Mouse (Mus musculus) spleen, postnatal 10 days (tissue): ENCODE data around the gene Rad9a.

ENCODE experiments used
- DNase-seq, 2 experiments: peaks; one replicate each; pipeline ENCODE4 v3.0.0; 2021 to 2022; ENCODE audit warnings: low spot score in 2 of 2

Gene Rad9a

GRCm38 (mm10) chr19:4164100-4164499 is 37.4 kb downstream of the Rad9a start:
- DNase-seq = no peak

- DNase-seq = no peak
Measured at GRCm38 (mm10) chr19:4163543-4163887, 37.9 kb downstream of the Rad9a start.

DNA sequence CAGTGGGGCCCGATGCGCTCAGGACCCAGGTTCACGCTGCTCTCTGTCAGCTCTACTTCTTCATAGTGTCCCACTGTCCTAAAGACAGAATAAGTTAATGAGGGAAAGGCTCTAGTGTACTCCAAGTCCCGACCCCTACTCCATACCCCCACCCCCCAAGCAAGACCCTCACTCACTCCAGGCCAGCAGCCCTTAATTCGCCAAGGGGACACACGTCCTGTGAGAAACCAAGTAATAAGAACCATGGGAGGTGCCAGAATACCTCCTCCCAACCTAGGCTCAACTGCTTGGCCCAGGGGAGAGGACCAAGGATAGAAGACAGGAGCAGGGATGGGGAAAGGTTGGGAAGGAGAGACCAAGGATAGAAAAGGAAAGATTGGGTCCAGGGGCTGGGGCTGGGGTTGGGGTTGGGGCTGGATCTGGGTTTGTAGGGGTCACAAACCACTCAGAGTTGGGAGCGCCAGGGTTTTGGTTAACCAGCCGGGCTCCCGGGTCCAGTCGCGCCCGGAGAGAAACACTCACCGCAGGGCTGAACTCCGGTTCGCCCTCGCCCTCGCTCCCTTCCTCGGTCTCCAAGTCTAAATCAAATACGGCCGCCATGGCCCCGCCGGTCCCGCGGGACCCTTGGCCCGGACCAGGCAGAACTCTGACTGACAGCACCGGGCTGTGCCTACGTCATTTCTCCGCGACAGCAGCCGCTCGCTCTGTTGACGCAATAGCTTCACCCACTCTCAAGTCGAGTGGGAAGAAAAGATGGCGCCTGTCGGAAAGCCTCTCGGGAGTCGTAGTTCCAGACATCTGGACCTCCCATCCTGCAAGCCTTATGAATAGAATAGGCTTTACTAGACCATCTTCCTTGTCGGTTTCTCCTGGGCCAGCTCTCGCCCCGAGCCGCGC is 38.6 kb downstream of the Rad9a start, which contains the start of gene Rps6kb2:
Gene Rps6kb2 (minus strand): TSS at position 709 of the 897 bp plus-strand sequence.
- DNase-seq = peak; percentile 95 to 97

GRCm38 (mm10) chr19:4159049-4159448 is 42.4 kb downstream of the Rad9a start:
- no peak for DNase-seq

GRCm38 (mm10) chr19:4156771-4157170 is 44.7 kb downstream of the Rad9a start:
- DNase-seq = no peak

DNA sequence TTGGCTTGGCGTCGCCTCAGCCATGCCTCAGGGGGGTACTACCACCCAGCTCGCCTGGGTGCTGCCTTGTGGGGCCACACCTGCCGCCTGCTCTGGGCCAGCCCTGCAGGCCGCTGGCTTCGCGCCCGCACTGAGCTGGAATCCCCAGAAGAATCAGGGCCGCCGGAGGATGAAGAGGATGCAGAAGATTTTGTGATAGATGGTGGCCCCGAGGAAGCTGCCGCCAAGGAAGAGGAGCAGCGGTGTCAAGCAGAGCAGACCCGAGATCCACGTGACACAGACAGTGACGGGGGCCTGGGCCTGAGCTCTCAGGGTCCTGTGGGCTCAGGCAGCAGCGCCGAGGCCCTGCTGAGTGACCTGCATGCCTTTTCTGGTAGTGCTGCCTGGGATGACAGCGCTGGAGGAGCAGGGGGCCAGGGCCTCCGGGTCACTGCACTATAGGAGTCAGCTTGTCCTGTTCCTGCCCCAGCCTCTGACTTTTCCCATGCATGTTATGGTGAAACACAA is 45.3 kb downstream of the Rad9a start:
- DNase-seq = no peak

DNA sequence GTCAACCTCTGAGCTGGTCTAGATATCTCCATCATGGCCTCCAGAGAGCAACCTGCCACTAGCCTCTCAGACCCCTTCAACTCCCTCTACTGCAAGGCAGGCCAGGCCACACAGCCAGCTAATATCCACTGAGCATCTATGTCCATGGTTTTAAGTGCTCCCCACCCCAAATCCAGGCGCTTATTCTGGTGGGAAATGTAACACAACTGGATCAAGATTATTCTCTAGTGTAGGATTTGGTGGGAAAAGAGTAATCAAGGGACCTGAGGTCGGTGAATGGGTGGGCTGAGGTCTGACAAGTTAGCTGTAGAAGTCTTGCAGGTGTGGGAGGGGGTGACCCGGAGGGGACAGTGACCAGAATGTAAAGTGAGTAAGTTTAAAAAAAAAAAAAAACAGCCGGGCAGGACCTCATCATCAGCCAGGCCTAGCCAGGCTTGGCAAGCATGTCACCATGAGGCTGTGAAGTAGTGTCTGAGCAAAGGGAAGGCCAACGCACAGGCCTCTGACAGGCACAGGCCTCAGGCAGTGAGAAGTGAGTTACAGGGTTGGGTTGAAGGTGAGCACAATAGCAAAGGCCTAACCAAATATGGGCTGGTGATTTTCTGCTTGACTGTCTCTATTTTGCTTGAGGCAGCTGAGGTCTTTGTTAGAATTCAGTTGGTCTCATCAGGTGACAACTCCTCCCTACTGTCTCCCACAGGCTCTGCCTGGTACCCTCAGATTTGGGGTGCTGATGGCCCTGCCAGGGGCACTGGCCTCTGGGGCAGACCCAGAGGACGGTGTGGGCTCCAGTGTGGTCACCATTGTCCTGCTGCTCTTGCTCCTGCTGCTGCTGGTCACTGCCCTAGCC is 46.0 kb downstream of the Rad9a start:
- peak; percentile 31 to 58 for DNase-seq

DNA sequence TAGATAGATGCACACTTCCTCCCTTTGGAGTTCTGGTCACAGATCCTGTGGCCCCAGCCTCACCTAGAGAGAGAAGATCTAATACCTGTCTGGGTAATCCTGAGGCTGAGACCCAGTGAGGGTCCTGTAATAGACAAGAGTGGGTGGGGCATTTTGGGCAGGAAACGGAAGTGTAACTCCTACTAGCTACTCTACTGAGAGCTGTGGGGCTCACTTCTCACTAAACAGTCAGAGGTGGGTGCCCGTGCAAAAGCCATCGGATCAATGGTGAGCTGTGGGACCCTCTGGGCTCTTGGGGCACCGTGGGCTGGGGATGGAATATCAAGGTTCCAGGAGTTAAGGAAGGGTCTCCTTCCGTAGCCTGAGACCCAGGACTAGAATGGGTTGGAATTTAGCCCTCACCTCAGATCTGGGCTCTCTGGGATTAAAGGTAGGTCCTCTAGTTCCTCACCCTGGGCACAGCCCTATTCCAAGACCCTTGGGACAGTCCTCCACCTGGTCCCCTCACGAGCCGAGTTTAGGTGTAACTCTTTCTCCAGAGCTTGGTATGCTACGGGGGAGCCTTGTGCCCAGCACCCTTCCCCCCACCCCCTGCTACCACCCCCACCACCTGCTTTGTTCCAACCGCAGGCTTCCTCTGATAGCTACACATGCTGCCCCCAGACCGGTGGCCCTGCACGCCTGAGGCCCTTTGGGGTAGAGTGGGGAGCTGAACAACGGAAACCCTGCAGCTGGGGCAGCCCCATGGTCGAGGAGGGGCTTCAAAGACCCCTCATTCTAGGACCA is 46.8 kb downstream of the Rad9a start:
- DNase-seq = peak in 1 of 2 experiments; percentile 73

- no peak for DNase-seq
Measured at GRCm38 (mm10) chr19:4153232-4153654, 48.2 kb downstream of the Rad9a start, which contains the start of gene Ptprcap. Gene Ptprcap, plus strand, starts transcription at chr19:4153604.

- DNase-seq = no peak
Measured at GRCm38 (mm10) chr19:4152445-4153231, 48.8 kb downstream of the Rad9a start.

GRCm38 (mm10) chr19:4151898-4152297 is 49.6 kb downstream of the Rad9a start:
- no peak for DNase-seq

DNA sequence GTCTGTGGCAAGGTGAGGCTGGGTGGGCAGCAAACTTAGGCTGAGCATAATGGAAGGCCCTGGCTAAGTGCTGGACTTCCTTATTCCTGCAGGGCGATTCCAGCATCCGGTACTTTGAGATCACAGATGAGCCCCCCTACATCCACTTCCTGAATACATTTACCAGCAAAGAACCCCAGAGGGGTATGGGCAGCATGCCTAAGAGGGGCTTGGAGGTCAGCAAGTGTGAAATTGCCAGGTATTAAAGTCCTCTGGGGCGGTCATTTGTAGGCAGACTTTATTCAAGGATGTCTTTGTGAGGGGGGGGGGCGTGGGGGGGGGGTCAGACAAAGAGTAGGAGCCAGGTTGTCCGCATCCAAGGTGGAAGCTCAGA is 50.0 kb downstream of the Rad9a start:
- DNase-seq = no peak

DNA sequence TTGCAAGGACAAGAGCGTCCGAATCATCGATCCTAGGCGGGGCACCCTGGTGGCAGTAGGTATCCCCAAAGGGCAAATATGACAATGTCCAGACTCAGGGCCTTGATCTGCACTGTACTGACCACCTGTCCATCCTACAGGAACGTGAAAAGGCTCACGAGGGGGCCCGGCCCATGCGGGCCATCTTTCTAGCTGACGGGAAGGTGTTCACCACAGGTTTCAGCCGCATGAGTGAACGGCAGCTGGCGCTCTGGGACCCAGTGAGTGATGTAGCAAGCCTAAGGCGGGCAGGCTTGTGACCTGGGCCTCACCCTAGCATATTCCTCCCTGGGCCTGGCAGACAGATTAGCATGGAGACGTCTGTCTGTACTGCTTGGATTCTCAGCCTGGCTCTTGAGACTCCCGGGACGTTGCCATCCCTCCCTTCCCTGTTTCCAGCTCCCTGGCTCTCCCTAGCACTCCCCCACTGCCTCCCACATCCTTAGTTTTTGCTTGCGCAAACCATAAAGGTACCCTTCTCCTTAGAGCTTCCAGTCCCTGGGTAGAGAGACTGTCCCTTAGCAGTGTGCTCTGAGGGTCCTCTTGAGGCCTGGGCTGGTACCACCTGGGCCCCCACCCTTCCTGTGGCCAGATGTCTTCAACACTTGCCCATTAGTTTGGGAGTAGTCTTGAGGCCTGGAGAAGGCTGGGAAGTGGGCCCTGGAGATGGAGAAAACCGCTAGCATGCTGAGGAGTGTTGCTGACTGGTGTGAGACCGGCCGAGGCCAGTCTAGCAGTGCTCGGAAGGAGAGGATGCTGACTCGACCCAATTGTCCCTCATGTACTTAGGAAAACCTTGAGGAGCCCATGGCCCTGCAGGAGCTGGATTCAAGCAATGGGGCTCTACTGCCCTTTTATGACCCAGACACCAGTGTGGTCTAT is 50.6 kb downstream of the Rad9a start:
- no peak for DNase-seq

DNA sequence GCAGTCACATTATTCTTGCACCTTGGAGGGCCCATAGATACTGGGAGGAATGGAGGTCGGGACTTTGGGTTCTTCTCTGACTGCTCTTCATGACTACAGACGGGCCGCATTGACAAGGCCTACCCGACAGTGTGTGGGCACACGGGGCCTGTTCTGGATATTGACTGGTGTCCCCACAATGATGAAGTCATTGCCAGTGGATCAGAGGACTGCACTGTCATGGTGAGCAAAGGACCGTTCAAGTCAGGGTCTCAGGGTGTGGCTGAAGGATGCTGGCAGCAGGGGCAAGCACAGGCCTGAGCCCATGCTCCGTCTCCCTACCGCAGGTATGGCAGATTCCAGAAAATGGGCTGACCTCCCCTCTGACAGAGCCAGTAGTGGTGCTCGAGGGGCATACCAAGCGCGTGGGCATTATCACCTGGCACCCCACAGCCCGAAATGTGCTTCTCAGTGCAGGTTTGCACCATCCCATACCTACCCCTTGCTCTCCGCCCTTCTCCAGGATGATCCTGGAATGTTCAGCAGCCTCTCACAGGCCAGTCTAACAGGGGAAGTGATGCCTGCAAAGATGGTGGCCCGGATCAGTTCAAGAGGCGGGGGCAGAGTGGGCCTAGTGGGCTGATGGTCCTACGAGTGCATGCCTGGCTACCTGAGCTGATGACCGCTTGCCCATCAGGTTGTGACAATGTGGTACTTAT is 51.5 kb downstream of the Rad9a start:
- DNase-seq = no peak

DNA sequence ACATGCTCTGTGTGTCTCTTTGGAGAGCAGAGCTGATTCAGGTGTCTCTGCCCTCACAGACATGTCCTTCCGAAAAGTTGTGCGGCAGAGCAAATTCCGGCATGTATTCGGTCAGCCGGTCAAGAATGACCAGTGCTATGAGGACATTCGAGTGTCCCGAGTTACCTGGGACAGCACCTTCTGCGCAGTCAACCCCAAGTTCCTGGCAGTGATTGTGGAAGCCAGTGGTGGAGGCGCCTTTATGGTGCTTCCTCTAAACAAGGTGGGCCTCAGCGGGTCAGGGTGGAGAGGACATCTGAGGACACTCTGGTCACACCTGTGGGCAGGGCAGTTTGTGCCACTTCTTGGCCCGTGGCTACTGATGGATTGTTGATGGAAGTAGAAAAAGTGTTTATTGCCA is 52.2 kb downstream of the Rad9a start:
- DNase-seq = no peak

GRCm38 (mm10) chr19:4148819-4149218 is 52.6 kb downstream of the Rad9a start:
- DNase-seq = peak in 1 of 2 experiments; percentile 35

- peak; percentile 93 to 96 for DNase-seq
Measured at GRCm38 (mm10) chr19:4148491-4148806, 53.0 kb downstream of the Rad9a start, which contains the start of gene Coro1b. Gene Coro1b, plus strand, starts transcription at chr19:4148619.

DNA sequence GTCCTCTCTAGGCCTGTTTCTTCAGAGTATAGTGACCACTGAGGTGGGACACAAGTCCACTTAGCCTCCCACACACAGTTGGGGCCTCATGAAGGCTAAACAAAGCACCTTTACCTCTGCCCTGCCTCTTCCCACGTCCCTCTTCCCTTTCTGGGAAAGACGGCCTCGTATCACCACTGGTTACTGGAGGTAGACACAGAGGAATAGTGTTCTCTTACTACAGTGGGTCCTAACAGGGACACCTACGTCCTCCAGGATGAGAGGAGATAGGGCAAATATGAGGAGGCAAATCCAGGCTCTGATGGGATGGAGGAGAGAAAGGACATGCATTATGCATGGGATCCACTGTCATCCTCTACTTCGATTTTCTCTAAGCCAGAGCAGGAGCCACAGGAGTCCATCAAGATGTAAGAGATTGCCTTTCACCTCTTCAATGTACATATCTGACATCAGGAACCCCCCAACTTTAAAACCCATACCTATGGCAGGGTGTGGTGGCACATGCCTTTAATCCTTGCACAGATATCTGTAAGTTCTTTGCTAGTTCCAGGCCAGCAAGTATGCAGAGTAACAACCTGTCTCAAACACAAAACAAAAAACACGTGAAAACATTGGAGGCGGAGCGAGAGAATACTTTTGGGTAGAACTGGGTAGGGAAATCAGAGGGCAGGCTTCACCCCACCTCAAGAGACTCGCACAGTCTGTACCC is 53.5 kb downstream of the Rad9a start:
- no peak for DNase-seq

- no peak for DNase-seq
Measured at GRCm38 (mm10) chr19:4147022-4147405, 54.4 kb downstream of the Rad9a start.
